10 mouse cellular contexts compared by ENCODE assay signal in genomic region chr1:182564408-182565120, GRCm38 (mm10). TPM values are rescaled to one million over a fixed set of nuclear protein-coding genes. Genes with fewer than 3 reads are reported as not detected.
A peak's percentile ranks its signal among the peaks of the same experiment; 100 is the strongest.
DNase-seq lines count a peak whose midpoint lies in the region; ATAC-seq lines count a peak whose summit lies in the region.
"Had no signal": no experiment of that assay in that cellular context is flagged by ENCODE, and none has a peak within 500 bp of the region (broad histone marks: within the 10 kb centered on the region; RNA-seq: fewer than 3 reads in every experiment).

Gene Capn8 (plus strand): TSS chr1:182565007.

- no peaks in the 10 kb centered on the region for H3K36me3 ChIP-seq in liver, embryonic 11.5 days (ENCODE audit: control insufficient read depth, insufficient read depth, low read length)
- H3K36me3 ChIP-seq in hindbrain, embryonic 16.5 days (ENCODE audit: control insufficient read depth, insufficient read depth, low read length), result no peaks in the 10 kb centered on the region
- H3K36me3 ChIP-seq: heart, embryonic 15.5 days; limb, embryonic 12.5 days had no signal

- 68% methylated on average over 5 of the region's 5 CpGs for WGBS in liver, embryonic 11.5 days
- 37% methylated on average over 5 of the region's 5 CpGs for WGBS in large intestine, adult 2 months
- WGBS in hindbrain, embryonic 16.5 days, result 73% methylated on average over 5 of the region's 5 CpGs

- peaks cover 2% of the 10 kb centered on the region; the same call in 1 of the 2 replicates for H3K4me1 ChIP-seq in liver, embryonic 11.5 days (replicated peaks; ENCODE audit: control insufficient read depth, insufficient read depth, low read length)
- peaks cover 6% of the 10 kb centered on the region for H3K4me1 ChIP-seq in hindbrain, embryonic 16.5 days (ENCODE audit: control insufficient read depth, insufficient read depth, low read depth, low read length)

- no peaks in the 10 kb centered on the region for H3K9me3 ChIP-seq in liver, embryonic 11.5 days (ENCODE audit: control insufficient read depth, low read length)
- no peaks in the 10 kb centered on the region for H3K9me3 ChIP-seq in hindbrain, embryonic 16.5 days (ENCODE audit: control insufficient read depth, low read length)
- H3K9me3 ChIP-seq: heart, embryonic 15.5 days; limb, embryonic 12.5 days had no signal

- H3K4me3 ChIP-seq in liver, embryonic 11.5 days (ENCODE audit: low read depth, low read length), result no peak within 1 kb of the TSS
- H3K4me3 ChIP-seq in hindbrain, embryonic 16.5 days (ENCODE audit: low read length), result no peak within 1 kb of the TSS
- H3K4me3 ChIP-seq: heart, embryonic 15.5 days; limb, embryonic 12.5 days; myocyte had no signal

- 0 out of 2 replicates have a peak, but pooled peaks have one; percentile 38 for ATAC-seq in liver, embryonic 11.5 days (replicated peaks; ENCODE audit: low FRiP score)
- no peak for ATAC-seq in cerebellum, adult (ENCODE audit: insufficient number of reproducible peaks, low FRiP score, low TSS enrichment)
- no peak for ATAC-seq in hindbrain, embryonic 16.5 days

- no peak within 1 kb of the TSS for H3K27ac ChIP-seq in liver, embryonic 11.5 days (ENCODE audit: low read depth, low read length)
- no peak within 1 kb of the TSS for H3K27ac ChIP-seq in hindbrain, embryonic 16.5 days (ENCODE audit: low read depth, low read length)
- H3K27ac ChIP-seq: heart, embryonic 15.5 days; limb, embryonic 12.5 days had no signal

- no peak for DNase-seq in liver, embryonic 11.5 days (ENCODE audit: low spot score)
- no peak for DNase-seq in liver
- peak; percentile 86 for DNase-seq in ZHBTc4 (ENCODE audit: low read depth, low spot score)
- DNase-seq in large intestine, adult 2 months (ENCODE audit: low read depth, low spot score), result peak; percentile 86
- DNase-seq in thymus, postnatal 0 days (ENCODE audit: low spot score), result peak; percentile 35

- H3K4me2 ChIP-seq in liver, embryonic 11.5 days, result no peak within 1 kb of the TSS
- no peak within 1 kb of the TSS for H3K4me2 ChIP-seq in hindbrain, embryonic 16.5 days (ENCODE audit: low read length)
- H3K4me2 ChIP-seq: heart, embryonic 15.5 days; limb, embryonic 12.5 days had no signal

- H3K27me3 ChIP-seq in liver, embryonic 11.5 days (replicated peaks; ENCODE audit: control insufficient read depth, insufficient read depth, low read length), result no peaks in the 10 kb centered on the region
- no peaks in the 10 kb centered on the region for H3K27me3 ChIP-seq in hindbrain, embryonic 16.5 days (replicated peaks; ENCODE audit: control insufficient read depth, insufficient read depth, low read length)
- H3K27me3 ChIP-seq: limb, embryonic 12.5 days had no signal

- no peak within 1 kb of the TSS for H3K9ac ChIP-seq in liver, embryonic 11.5 days (ENCODE audit: low read depth, low read length)
- no peak within 1 kb of the TSS for H3K9ac ChIP-seq in hindbrain, embryonic 16.5 days (ENCODE audit: low read depth, low read length)
- H3K9ac ChIP-seq: heart, embryonic 15.5 days; limb, embryonic 12.5 days had no signal

RNA-seq across cellular contexts. Expression of gene Capn8, which starts in this region (rescaled TPM):
- not detected in 2 replicates for polyA plus RNA-seq in liver, embryonic 11.5 days (2014; fragmentation: Nextera tagmentation; extraction: Ambion mirVana)
- polyA plus RNA-seq in large intestine, adult 2 months (2012; rRNA removed), result 3.9 and 5.3 TPM in 2 replicates
- 0.18 and 0.21 TPM in 2 replicates for polyA plus RNA-seq in thymus, postnatal 0 days (2015; fragmentation: Nextera tagmentation; extraction: Ambion mirVana)
- 0.09 TPM in 1 of 2 replicates, not detected in the other for polyA plus RNA-seq in hindbrain, embryonic 16.5 days (2015; fragmentation: Nextera tagmentation; extraction: Ambion mirVana)
- polyA plus RNA-seq: heart, embryonic 15.5 days; limb, embryonic 12.5 days; myocyte had no signal

Comparison
In these comparisons a context has a peak if more than half of its experiments do, and no peak if none do; other contexts are left out.
1. Peak in ATAC-seq in liver, embryonic 11.5 days; RNA of the gene not detected or under 1 TPM.
2. Peak in DNase-seq in thymus, postnatal 0 days; RNA of the gene not detected or under 1 TPM.
3. DNase-seq: peak in ZHBTc4 (single experiment) and large intestine, adult 2 months (single experiment); none in liver, embryonic 11.5 days (single experiment) and liver (single experiment).